Mouse (Mus musculus): ENCODE results near the gene Abi3.

DNA sequence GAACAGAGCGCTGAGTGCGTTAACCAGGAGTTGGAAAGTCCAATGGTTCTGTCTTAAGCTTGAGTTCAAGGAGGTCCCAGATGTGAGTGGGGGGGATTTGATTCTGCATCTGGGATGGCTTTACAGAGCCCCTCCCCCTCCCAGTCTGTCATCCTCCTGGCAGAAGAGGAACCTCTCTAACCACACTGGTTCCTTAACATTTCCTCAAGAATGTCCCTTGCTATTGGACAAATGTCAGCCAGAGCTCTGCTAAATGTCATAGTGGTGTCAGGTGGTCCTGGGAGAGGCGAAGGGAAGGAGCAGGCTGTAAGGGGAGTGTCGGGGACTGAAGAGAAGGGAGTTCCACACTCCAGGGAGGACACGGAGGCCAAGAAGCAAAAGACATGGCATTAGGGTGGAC, 677 bp upstream of the Abi3 start:
- TF ChIP-seq CTCF (IDR thresholded peaks at IDR 0.05; ENCODE audit: low read depth, low read length), result no peak
- TF ChIP-seq POLR2A (IDR thresholded peaks at IDR 0.05; ENCODE audit: insufficient read depth, low read length), result no peak
- no peak for TF ChIP-seq EP300 (IDR thresholded peaks at IDR 0.05; ENCODE audit: insufficient read depth, low read depth, low read length)

All from ES-Bruce4 (cell line).